Mouse (Mus musculus): ENCODE data around the gene C1qtnf2.

DNA sequence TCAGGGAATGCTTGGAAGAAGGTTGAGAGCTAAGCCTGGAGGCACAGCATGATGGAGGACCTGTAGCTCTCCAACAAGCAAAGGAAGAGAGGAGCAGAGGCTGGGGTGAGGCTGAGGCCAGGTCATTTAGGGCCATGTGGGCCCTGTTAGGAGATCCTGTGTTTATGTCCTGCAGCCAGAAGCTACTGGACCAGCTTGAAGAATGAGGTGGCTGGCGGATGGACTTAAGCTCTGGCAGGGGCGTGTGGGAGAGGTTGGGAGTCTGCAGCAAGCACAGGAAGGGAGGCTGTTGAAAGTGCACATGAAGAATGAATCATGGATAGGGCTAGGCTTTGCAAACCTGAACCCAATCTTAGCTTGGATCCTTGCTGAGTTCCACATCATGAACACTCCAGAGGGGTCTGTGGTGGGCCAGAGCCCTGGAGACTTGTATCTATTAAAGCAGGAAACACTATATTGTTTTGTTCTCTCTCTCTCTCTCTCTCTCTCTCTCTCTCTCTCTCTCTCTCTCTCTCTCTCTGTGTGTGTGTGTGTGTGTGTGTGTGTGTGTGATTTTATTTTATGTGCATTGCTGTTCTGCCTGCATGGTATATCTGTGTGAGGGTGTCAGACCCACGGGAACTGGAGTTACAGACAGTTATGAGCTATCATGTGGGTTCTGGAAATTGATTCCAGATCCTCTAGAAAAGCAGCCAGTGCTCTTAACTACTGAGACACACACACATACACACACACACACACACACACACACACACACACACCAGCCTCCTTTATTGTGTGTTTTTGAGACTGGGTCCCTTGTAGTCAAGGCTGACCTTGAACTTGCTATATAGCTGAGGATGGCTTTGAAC, 7.8 kb downstream of the C1qtnf2 start:
- no peak for TF ChIP-seq POLR2A (IDR thresholded peaks at IDR 0.05; ENCODE audit: borderline replicate concordance, control insufficient read depth, low read depth, low read length)
- no peak for TF ChIP-seq CTCF (IDR thresholded peaks at IDR 0.05; ENCODE audit: control insufficient read depth, insufficient read depth, low read length)
